Comparison of ENCODE assay signal across 25 mouse cellular contexts in genomic region chr12:66702781-66703180, GRCm38 (mm10).
DNase-seq lines count a peak whose midpoint lies in the region; ATAC-seq lines count a peak whose summit lies in the region.
"Had no signal": no experiment of that assay in that cellular context is flagged by ENCODE, and none has a peak within 500 bp of the region (broad histone marks: within the 10 kb centered on the region; RNA-seq: fewer than 3 reads in every experiment).

No protein-coding gene starts in this region.

- H3K4me3 ChIP-seq in embryonic facial prominence, embryonic 14.5 days (ENCODE audit: low read depth, low read length) = no peak overlapping the region
- no peak overlapping the region for H3K4me3 ChIP-seq in embryonic facial prominence, embryonic 10.5 days
- H3K4me3 ChIP-seq: embryonic facial prominence, embryonic 12.5 days; embryonic facial prominence, embryonic 15.5 days; erythroblast, embryonic 14.5 days; forebrain, embryonic 10.5 days; forebrain, embryonic 12.5 days had no signal

- no peaks in the 10 kb centered on the region for H3K27me3 ChIP-seq in embryonic facial prominence, embryonic 14.5 days (replicated peaks; ENCODE audit: control insufficient read depth, insufficient read depth, low read length)
- H3K27me3 ChIP-seq in embryonic facial prominence, embryonic 10.5 days (replicated peaks; ENCODE audit: low read depth, poor library complexity, severe bottlenecking) = no peaks in the 10 kb centered on the region
- H3K27me3 ChIP-seq: embryonic facial prominence, embryonic 12.5 days; embryonic facial prominence, embryonic 15.5 days; forebrain, embryonic 12.5 days; Patski had no signal

- H3K9ac ChIP-seq in embryonic facial prominence, embryonic 14.5 days (ENCODE audit: low read depth, low read length) = no peak overlapping the region
- H3K9ac ChIP-seq: embryonic facial prominence, embryonic 12.5 days; embryonic facial prominence, embryonic 15.5 days; forebrain, embryonic 12.5 days had no signal

- intact Hi-C loops in left cerebral cortex, postnatal 4 days (cut with DNase I) = no loop called here

- no peaks in the 10 kb centered on the region for H3K9me3 ChIP-seq in embryonic facial prominence, embryonic 14.5 days (ENCODE audit: control insufficient read depth, low read length)
- no peaks in the 10 kb centered on the region for H3K9me3 ChIP-seq in embryonic facial prominence, embryonic 10.5 days
- H3K9me3 ChIP-seq: embryonic facial prominence, embryonic 12.5 days; embryonic facial prominence, embryonic 15.5 days; forebrain, embryonic 10.5 days; forebrain, embryonic 12.5 days had no signal

- DNase-seq in embryonic facial prominence, embryonic 14.5 days (ENCODE audit: low spot score) = peak; percentile 9
- DNase-seq in embryonic facial prominence, embryonic 10.5 days (ENCODE audit: low spot score) = no peak
- peak; percentile 39 for DNase-seq in 416B (ENCODE audit: low read depth)
- DNase-seq in brain, adult 2 months (ENCODE audit: low read depth, low spot score) = peak; percentile 17
- DNase-seq in left cerebral cortex, postnatal 4 days = no peak
- no peak for DNase-seq in yolk sac, embryonic 10.5 days (ENCODE audit: low spot score)
- DNase-seq: adrenal gland, adult 8-10 months; adrenal gland, postnatal 14 days; adrenal gland, postnatal 36 days; cerebellum, adult 11 months; cerebellum, adult 18-20 months; cerebellum, adult 8-10 months; cerebellum, adult 9-11 months; cerebellum, postnatal 14 days; cerebellum, postnatal 36 days; embryo, embryonic 11 days had no signal

- WGBS in embryonic facial prominence, embryonic 14.5 days = 73% methylated on average over 3 of the region's 3 CpGs
- WGBS in embryonic facial prominence, embryonic 10.5 days = 84% methylated on average over 3 of the region's 3 CpGs

- H3K36me3 ChIP-seq in embryonic facial prominence, embryonic 14.5 days (ENCODE audit: control insufficient read depth, insufficient read depth, low read length) = no peaks in the 10 kb centered on the region
- H3K36me3 ChIP-seq in embryonic facial prominence, embryonic 10.5 days (replicated peaks) = no peaks in the 10 kb centered on the region
- H3K36me3 ChIP-seq: embryonic facial prominence, embryonic 12.5 days; embryonic facial prominence, embryonic 15.5 days; forebrain, embryonic 10.5 days; forebrain, embryonic 12.5 days had no signal

- no peak overlapping the region for H3K27ac ChIP-seq in embryonic facial prominence, embryonic 14.5 days (replicated peaks; ENCODE audit: low read depth, low read length)
- no peak overlapping the region for H3K27ac ChIP-seq in embryonic facial prominence, embryonic 10.5 days (replicated peaks)
- H3K27ac ChIP-seq: embryonic facial prominence, embryonic 12.5 days; embryonic facial prominence, embryonic 15.5 days; forebrain, embryonic 10.5 days; forebrain, embryonic 12.5 days had no signal

- H3K4me2 ChIP-seq in embryonic facial prominence, embryonic 14.5 days (ENCODE audit: low read depth, low read length) = no peak overlapping the region
- H3K4me2 ChIP-seq: embryonic facial prominence, embryonic 12.5 days; embryonic facial prominence, embryonic 15.5 days; forebrain, embryonic 12.5 days had no signal

- ATAC-seq in embryonic facial prominence, embryonic 14.5 days (ENCODE audit: low read depth) = no peak
- ATAC-seq: activated CD4-positive, CD25-positive, alpha-beta regulatory T cell, adult 4 months; forebrain, embryonic 14.5 days; forebrain, embryonic 16.5 days; Patski had no signal

- no peaks in the 10 kb centered on the region for H3K4me1 ChIP-seq in embryonic facial prominence, embryonic 14.5 days (ENCODE audit: control insufficient read depth, insufficient read depth, low read length)
- H3K4me1 ChIP-seq in embryonic facial prominence, embryonic 10.5 days = no peaks in the 10 kb centered on the region
- H3K4me1 ChIP-seq: embryonic facial prominence, embryonic 12.5 days; embryonic facial prominence, embryonic 15.5 days; forebrain, embryonic 10.5 days; forebrain, embryonic 12.5 days had no signal

Comparison
In these comparisons a context has a peak if more than half of its experiments do, and no peak if none do; other contexts are left out.
1. DNase-seq: peak in embryonic facial prominence, embryonic 14.5 days (single experiment), 416B (single experiment) and brain, adult 2 months (single experiment); none in embryonic facial prominence, embryonic 10.5 days (single experiment), left cerebral cortex, postnatal 4 days (single experiment) and yolk sac, embryonic 10.5 days (single experiment).